Mouse (Mus musculus): ENCODE measurements around the gene Ms4a10. TPM values are rescaled to one million over a fixed set of nuclear protein-coding genes. Genes with fewer than 3 reads are reported as not detected.

The Ms4a10 gene
- polyA plus RNA-seq, 1 experiment from 2014 or later, result not detected

GRCm38 (mm10) chr19:10949112-10949511, 25.4 kb downstream of the Ms4a10 start, which contains the start of gene Ccdc86:
TSS of gene Ccdc86 (minus strand) at chr19:10949266.
- H3K4me2 ChIP-seq (ENCODE audit: low read length), result peak within 1 kb of the TSS; percentile 100

GRCm38 (mm10) chr19:10948416-10948815, 26.1 kb downstream of the Ms4a10 start:
- under 1% methylated on average over 20 of the region's 20 CpGs for WGBS
- peak overlapping the region; percentile 69 for H3K4me3 ChIP-seq (ENCODE audit: low read depth, low read length)
- peaks cover 16% of the 10 kb centered on the region for H3K36me3 ChIP-seq (ENCODE audit: control insufficient read depth, insufficient read depth, low read length)
- no peaks in the 10 kb centered on the region for H3K9me3 ChIP-seq (replicated peaks; ENCODE audit: control insufficient read depth, low read length, poor library complexity, severe bottlenecking)
- peak overlapping the region; percentile 100 for H3K4me2 ChIP-seq (ENCODE audit: low read length)
- peaks cover 28% of the 10 kb centered on the region for H3K4me1 ChIP-seq (ENCODE audit: control insufficient read depth, insufficient read depth, low read length)
- H3K27me3 ChIP-seq (ENCODE audit: control insufficient read depth, insufficient read depth, low read depth, low read length), result no peaks in the 10 kb centered on the region
- no peak overlapping the region for H3K27ac ChIP-seq (ENCODE audit: low read length)
- ATAC-seq, result no peak; the same call in 1 of the 2 replicates
- peak overlapping the region; percentile 85 for H3K9ac ChIP-seq (ENCODE audit: low read depth, low read length)

More at GRCm38 (mm10) chr19:10949112-10949511, 25.4 kb downstream of the Ms4a10 start, which contains the start of gene Ccdc86:
- ATAC-seq, result peak; percentile 98
- under 1% methylated on average over 30 of the region's 30 CpGs for WGBS
- Histone ChIP-seq H3K4me1 (ENCODE audit: control insufficient read depth, insufficient read depth, low read length) (peaks cover 28% of the 10 kb centered on the region), H3K9me3 (replicated peaks; ENCODE audit: control insufficient read depth, low read length, poor library complexity, severe bottlenecking) (no peaks in the 10 kb centered on the region), H3K27me3 (ENCODE audit: control insufficient read depth, insufficient read depth, low read depth, low read length) (no peaks in the 10 kb centered on the region), H3K4me3 (ENCODE audit: low read depth, low read length) (peak within 1 kb of the TSS; percentile 69), H3K36me3 (ENCODE audit: control insufficient read depth, insufficient read depth, low read length) (peaks cover 10% of the 10 kb centered on the region), H3K9ac (ENCODE audit: low read depth, low read length) (peak within 1 kb of the TSS; percentile 85), H3K27ac (ENCODE audit: low read length) (peak within 1 kb of the TSS; percentile 50; the same call in 1 of the 2 replicates)

GRCm38 (mm10) chr19:10947219-10947618, 27.3 kb downstream of the Ms4a10 start:
- ATAC-seq, result no peak
- peak overlapping the region; percentile 69 for H3K4me3 ChIP-seq (ENCODE audit: low read depth, low read length)
- H3K27me3 ChIP-seq (ENCODE audit: control insufficient read depth, insufficient read depth, low read depth, low read length), result no peaks in the 10 kb centered on the region
- H3K4me1 ChIP-seq (ENCODE audit: control insufficient read depth, insufficient read depth, low read length), result peaks cover 28% of the 10 kb centered on the region
- 83% methylated on average over 5 of the region's 5 CpGs for WGBS
- H3K27ac ChIP-seq (ENCODE audit: low read length), result no peak overlapping the region
- H3K9me3 ChIP-seq (replicated peaks; ENCODE audit: control insufficient read depth, low read length, poor library complexity, severe bottlenecking), result no peaks in the 10 kb centered on the region
- H3K9ac ChIP-seq (ENCODE audit: low read depth, low read length), result peak overlapping the region; percentile 85
- peak overlapping the region; percentile 100 for H3K4me2 ChIP-seq (ENCODE audit: low read length)
- H3K36me3 ChIP-seq (ENCODE audit: control insufficient read depth, insufficient read depth, low read length), result peaks cover 25% of the 10 kb centered on the region

- Histone ChIP-seq H3K27me3 (ENCODE audit: control insufficient read depth, insufficient read depth, low read depth, low read length) (no peaks in the 10 kb centered on the region), H3K4me3 (ENCODE audit: low read depth, low read length) (no peak overlapping the region), H3K27ac (ENCODE audit: low read length) (no peak overlapping the region), H3K9me3 (replicated peaks; ENCODE audit: control insufficient read depth, low read length, poor library complexity, severe bottlenecking) (no peaks in the 10 kb centered on the region), H3K36me3 (ENCODE audit: control insufficient read depth, insufficient read depth, low read length) (peaks cover 27% of the 10 kb centered on the region), H3K4me2 (ENCODE audit: low read length) (no peak overlapping the region; the same call in 1 of the 2 replicates), H3K9ac (ENCODE audit: low read depth, low read length) (peak overlapping the region; percentile 39; the same call in 1 of the 2 replicates), H3K4me1 (ENCODE audit: control insufficient read depth, insufficient read depth, low read length) (peaks cover 28% of the 10 kb centered on the region)
- 90% methylated on average over 3 of the region's 3 CpGs for WGBS
- ATAC-seq, result no peak
Measured at GRCm38 (mm10) chr19:10946506-10946905, 28.0 kb downstream of the Ms4a10 start.

- no peak for ATAC-seq
- Histone ChIP-seq H3K27me3 (ENCODE audit: control insufficient read depth, insufficient read depth, low read depth, low read length) (no peaks in the 10 kb centered on the region), H3K4me2 (ENCODE audit: low read length) (no peak overlapping the region), H3K9ac (ENCODE audit: low read depth, low read length) (no peak overlapping the region), H3K4me1 (ENCODE audit: control insufficient read depth, insufficient read depth, low read length) (peaks cover 36% of the 10 kb centered on the region), H3K4me3 (ENCODE audit: low read depth, low read length) (no peak overlapping the region), H3K9me3 (replicated peaks; ENCODE audit: control insufficient read depth, low read length, poor library complexity, severe bottlenecking) (no peaks in the 10 kb centered on the region), H3K27ac (ENCODE audit: low read length) (no peak overlapping the region), H3K36me3 (ENCODE audit: control insufficient read depth, insufficient read depth, low read length) (peaks cover 27% of the 10 kb centered on the region)
- WGBS, result 88% methylated on average over 3 of the region's 3 CpGs
Measured at GRCm38 (mm10) chr19:10943955-10944354, 30.5 kb downstream of the Ms4a10 start.

- no peaks in the 10 kb centered on the region for H3K9me3 ChIP-seq (replicated peaks; ENCODE audit: control insufficient read depth, low read length, poor library complexity, severe bottlenecking)
- H3K4me2 ChIP-seq (ENCODE audit: low read length), result peak overlapping the region; percentile 85
- H3K27ac ChIP-seq (ENCODE audit: low read length), result peak overlapping the region; percentile 77
- peaks cover 24% of the 10 kb centered on the region for H3K36me3 ChIP-seq (ENCODE audit: control insufficient read depth, insufficient read depth, low read length)
- H3K4me3 ChIP-seq (ENCODE audit: low read depth, low read length), result peak overlapping the region; percentile 31
- ATAC-seq, result peak; percentile 87
- H3K27me3 ChIP-seq (ENCODE audit: control insufficient read depth, insufficient read depth, low read depth, low read length), result no peaks in the 10 kb centered on the region
- peak overlapping the region; percentile 63 for H3K9ac ChIP-seq (ENCODE audit: low read depth, low read length)
- under 1% methylated on average over 40 of the region's 40 CpGs for WGBS
- H3K4me1 ChIP-seq (ENCODE audit: control insufficient read depth, insufficient read depth, low read length), result peaks cover 13% of the 10 kb centered on the region
Measured at GRCm38 (mm10) chr19:10940801-10941457, 33.5 kb downstream of the Ms4a10 start.

GRCm38 (mm10) chr19:10940097-10940800, 34.2 kb downstream of the Ms4a10 start:
- peak overlapping the region; percentile 77 for H3K27ac ChIP-seq (ENCODE audit: low read length)
- H3K4me3 ChIP-seq (ENCODE audit: low read depth, low read length), result peak overlapping the region; percentile 31
- peak overlapping the region; percentile 85 for H3K4me2 ChIP-seq (ENCODE audit: low read length)
- ATAC-seq, result peak; percentile 94
- no peaks in the 10 kb centered on the region for H3K9me3 ChIP-seq (replicated peaks; ENCODE audit: control insufficient read depth, low read length, poor library complexity, severe bottlenecking)
- H3K9ac ChIP-seq (ENCODE audit: low read depth, low read length), result peak overlapping the region; percentile 63
- H3K36me3 ChIP-seq (ENCODE audit: control insufficient read depth, insufficient read depth, low read length), result peaks cover 24% of the 10 kb centered on the region
- no peaks in the 10 kb centered on the region for H3K27me3 ChIP-seq (ENCODE audit: control insufficient read depth, insufficient read depth, low read depth, low read length)
- WGBS, result 15% methylated on average over 37 of the region's 37 CpGs
- peaks cover 13% of the 10 kb centered on the region for H3K4me1 ChIP-seq (ENCODE audit: control insufficient read depth, insufficient read depth, low read length)

GRCm38 (mm10) chr19:10938771-10939170, 35.7 kb downstream of the Ms4a10 start:
- Histone ChIP-seq H3K4me2 (ENCODE audit: low read length) (no peak overlapping the region), H3K4me1 (ENCODE audit: control insufficient read depth, insufficient read depth, low read length) (peaks cover 13% of the 10 kb centered on the region), H3K36me3 (ENCODE audit: control insufficient read depth, insufficient read depth, low read length) (peaks cover 14% of the 10 kb centered on the region), H3K27ac (ENCODE audit: low read length) (no peak overlapping the region), H3K9ac (ENCODE audit: low read depth, low read length) (no peak overlapping the region), H3K9me3 (replicated peaks; ENCODE audit: control insufficient read depth, low read length, poor library complexity, severe bottlenecking) (no peaks in the 10 kb centered on the region), H3K27me3 (ENCODE audit: control insufficient read depth, insufficient read depth, low read depth, low read length) (no peaks in the 10 kb centered on the region), H3K4me3 (ENCODE audit: low read depth, low read length) (no peak overlapping the region)
- WGBS, result 75% methylated on average over 3 of the region's 3 CpGs
- ATAC-seq, result no peak

GRCm38 (mm10) chr19:10937110-10937563, 37.3 kb downstream of the Ms4a10 start, which contains the start of gene Ptgdr2:
TSS of gene Ptgdr2 (plus strand) at chr19:10937160.
- 49% methylated on average over 5 of the region's 5 CpGs for WGBS
- Histone ChIP-seq H3K4me1 (ENCODE audit: control insufficient read depth, insufficient read depth, low read length) (peaks cover 13% of the 10 kb centered on the region), H3K9me3 (replicated peaks; ENCODE audit: control insufficient read depth, low read length, poor library complexity, severe bottlenecking) (no peaks in the 10 kb centered on the region), H3K36me3 (ENCODE audit: control insufficient read depth, insufficient read depth, low read length) (peaks cover under 1% of the 10 kb centered on the region), H3K4me3 (ENCODE audit: low read depth, low read length) (no peak within 1 kb of the TSS), H3K4me2 (ENCODE audit: low read length) (no peak within 1 kb of the TSS), H3K27ac (ENCODE audit: low read length) (no peak within 1 kb of the TSS), H3K27me3 (ENCODE audit: control insufficient read depth, insufficient read depth, low read depth, low read length) (no peaks in the 10 kb centered on the region), H3K9ac (ENCODE audit: low read depth, low read length) (no peak within 1 kb of the TSS)
- no peak for ATAC-seq
